8 mouse cellular contexts compared by ENCODE assay signal in genomic region chr2:59828777-59829508, GRCm38 (mm10). TPM values are rescaled to one million over a fixed set of nuclear protein-coding genes. Genes with fewer than 3 reads are reported as not detected.
DNase-seq lines count a peak whose midpoint lies in the region; ATAC-seq lines count a peak whose summit lies in the region.

No protein-coding gene starts in this region.

- peaks cover 48% of the 10 kb centered on the region for H3K4me1 ChIP-seq in embryonic facial prominence, embryonic 13.5 days
- H3K4me1 ChIP-seq in heart, embryonic 13.5 days: peaks cover 96% of the 10 kb centered on the region
- peaks cover 42% of the 10 kb centered on the region for H3K4me1 ChIP-seq in kidney, embryonic 15.5 days

- no peaks in the 10 kb centered on the region for H3K9me3 ChIP-seq in embryonic facial prominence, embryonic 13.5 days
- H3K9me3 ChIP-seq in heart, embryonic 13.5 days: no peaks in the 10 kb centered on the region
- H3K9me3 ChIP-seq in kidney, embryonic 15.5 days (replicated peaks): no peaks in the 10 kb centered on the region

- H3K27ac ChIP-seq in embryonic facial prominence, embryonic 13.5 days: peak overlapping the region; percentile 60
- H3K27ac ChIP-seq in heart, embryonic 13.5 days (replicated peaks): peak overlapping the region; percentile 98
- peak overlapping the region; percentile 85 for H3K27ac ChIP-seq in kidney, embryonic 15.5 days
- H3K27ac ChIP-seq in macrophage: peak overlapping the region; percentile 54

- 13% methylated on average over 14 of the region's 14 CpGs for WGBS in embryonic facial prominence, embryonic 13.5 days
- 7% methylated on average over 14 of the region's 14 CpGs for WGBS in heart, embryonic 13.5 days
- 15% methylated on average over 14 of the region's 14 CpGs for WGBS in kidney, embryonic 15.5 days
- WGBS in macrophage (ENCODE audit: missing documents): 48% methylated on average over 12 of the region's 14 CpGs

- H3K36me3 ChIP-seq in embryonic facial prominence, embryonic 13.5 days: peaks cover 36% of the 10 kb centered on the region
- H3K36me3 ChIP-seq in heart, embryonic 13.5 days: peaks cover 24% of the 10 kb centered on the region
- peaks cover 47% of the 10 kb centered on the region for H3K36me3 ChIP-seq in kidney, embryonic 15.5 days
- H3K36me3 ChIP-seq in macrophage (ENCODE audit: inconsistent target): no peaks in the 10 kb centered on the region

- H3K4me3 ChIP-seq in embryonic facial prominence, embryonic 13.5 days: no peak overlapping the region
- 0 out of 2 replicates have a peak overlapping the region, but pooled peaks have one; percentile 13 for H3K4me3 ChIP-seq in heart, embryonic 13.5 days
- H3K4me3 ChIP-seq in kidney, embryonic 15.5 days (replicated peaks): no peak overlapping the region
- H3K4me3 ChIP-seq in macrophage (ENCODE audit: inconsistent target): no peak overlapping the region

- no peaks in the 10 kb centered on the region for H3K27me3 ChIP-seq in embryonic facial prominence, embryonic 13.5 days
- no peaks in the 10 kb centered on the region for H3K27me3 ChIP-seq in heart, embryonic 13.5 days (replicated peaks)
- no peaks in the 10 kb centered on the region for H3K27me3 ChIP-seq in kidney, embryonic 15.5 days

- peak overlapping the region; percentile 59; the same call in 1 of the 2 replicates for H3K9ac ChIP-seq in embryonic facial prominence, embryonic 13.5 days
- H3K9ac ChIP-seq in heart, embryonic 13.5 days: peak overlapping the region; percentile 74
- H3K9ac ChIP-seq in kidney, embryonic 15.5 days: no peak overlapping the region

- H3K79me2 ChIP-seq in macrophage (ENCODE audit: inconsistent target): no peaks in the 10 kb centered on the region

- peak; percentile 58; the same call in 1 of the 2 replicates for ATAC-seq in embryonic facial prominence, embryonic 13.5 days (ENCODE audit: insufficient number of reproducible peaks, insufficient read depth, low FRiP score, low TSS enrichment, low read depth)
- ATAC-seq in heart, embryonic 13.5 days (ENCODE audit: extremely low read depth, insufficient number of reproducible peaks, low FRiP score, low TSS enrichment): peak; percentile 61
- peak; percentile 85 for ATAC-seq in kidney, embryonic 15.5 days (replicated peaks; ENCODE audit: low FRiP score)
- ATAC-seq in erythroid progenitor cell, adult 5-6 weeks (replicated peaks; ENCODE audit: low FRiP score, poor library complexity, severe bottlenecking): no peak

- peak overlapping the region; percentile 37 for H3K4me2 ChIP-seq in embryonic facial prominence, embryonic 13.5 days
- H3K4me2 ChIP-seq in heart, embryonic 13.5 days: peak overlapping the region; percentile 51
- H3K4me2 ChIP-seq in kidney, embryonic 15.5 days: peak overlapping the region; percentile 16; the same call in 1 of the 2 replicates

- peak; percentile 30 to 36 for DNase-seq in right cerebral cortex, adult 2 months (ENCODE audit: low spot score in 2 of 2)
- DNase-seq in right cerebral cortex, postnatal 4 days: no peak
- DNase-seq in thymus, postnatal 0 days (ENCODE audit: low spot score): peak; percentile 40

RNA-seq across cellular contexts. Expression of gene Wdsub1, which starts 53.4 kb away (rescaled TPM):
- 44.1 and 45.8 TPM in 2 replicates for polyA plus RNA-seq in embryonic facial prominence, embryonic 13.5 days (2015; fragmentation: Nextera tagmentation; extraction: Ambion mirVana)
- 42.7 and 51.8 TPM in 2 replicates for polyA plus RNA-seq in heart, embryonic 13.5 days (2015; fragmentation: Nextera tagmentation; extraction: Ambion mirVana)
- polyA plus RNA-seq in kidney, embryonic 15.5 days (2015; fragmentation: Nextera tagmentation; extraction: Ambion mirVana): 38.1 and 41.2 TPM in 2 replicates
- total RNA-seq in macrophage (2018; cell fraction: chromatin; rRNA removed): 10 to 100 TPM; 14.6 to 56.4 (median 27.5) TPM
- total RNA-seq in macrophage (2018; cell fraction: cytosol; rRNA removed): 10 to 100 TPM; 12.8 to 24.5 (median 18.9) TPM
- 10 to 100 TPM; 14.8 to 48.9 (median 23.0) TPM for total RNA-seq in macrophage (2018; cell fraction: nucleus; rRNA removed)
- polyA plus RNA-seq in macrophage (2018): 14.7 to 19.6 TPM (median 15.9 TPM) in 3 replicates
- polyA plus RNA-seq in thymus, postnatal 0 days (2015; fragmentation: Nextera tagmentation; extraction: Ambion mirVana): 16.3 and 19.0 TPM in 2 replicates
- 5.0 and 7.2 TPM in 2 replicates for total RNA-seq in erythroid progenitor cell, adult 5-6 weeks (2015; ENCODE audit: low replicate concordance)
- 6.2 and 8.1 TPM in 2 replicates for total RNA-seq in erythroid progenitor cell, adult 5-6 weeks (2017; ENCODE audit: low replicate concordance)
